ENCODE assay signal across 25 mouse cellular contexts in genomic region chr8:64757956-64758355, GRCm38 (mm10).
"Had no signal": no experiment of that assay in that cellular context is flagged by ENCODE, and none has a peak within 500 bp of the region (broad histone marks: within the 10 kb centered on the region; RNA-seq: fewer than 3 reads in every experiment).

No protein-coding gene starts in this region.

- DNase-seq: gastrocnemius, postnatal 10 days; gastrocnemius, postnatal 25 days; heart, adult 18-20 months; heart, postnatal 10 days; heart, postnatal 4 days; kidney, adult 18-20 months; kidney, adult 8-10 months; kidney, postnatal 10 days; kidney, postnatal 25 days; kidney, postnatal 4 days; layer of hippocampus, adult 9-11 months; left cerebral cortex, postnatal 4 days had no signal

- H3K4me3 ChIP-seq: heart, embryonic 10.5 days; heart, embryonic 12.5 days; hindbrain, embryonic 10.5 days; hindbrain, embryonic 12.5 days; intestine, embryonic 15.5 days; limb, embryonic 13.5 days; limb, embryonic 15.5 days; liver, embryonic 12.5 days had no signal

- H3K27ac ChIP-seq: heart, embryonic 10.5 days; hindbrain, embryonic 10.5 days; hindbrain, embryonic 12.5 days; hindbrain, embryonic 14.5 days; intestine, embryonic 15.5 days; limb, embryonic 13.5 days; limb, embryonic 15.5 days; liver, embryonic 12.5 days; liver, embryonic 14.5 days had no signal

- H3K9ac ChIP-seq: heart, embryonic 12.5 days; hindbrain, embryonic 12.5 days; hindbrain, embryonic 14.5 days; intestine, embryonic 15.5 days; limb, embryonic 13.5 days; limb, embryonic 15.5 days; liver, embryonic 12.5 days; liver, embryonic 14.5 days had no signal

- ATAC-seq: hindbrain, embryonic 16.5 days; inflammation-experienced regulatory T-cells, adult 6 months; intestine, embryonic 15.5 days; intestine, postnatal 0 days; liver, embryonic 12.5 days had no signal

- H3K4me2 ChIP-seq: heart, embryonic 12.5 days; hindbrain, embryonic 12.5 days; hindbrain, embryonic 14.5 days; intestine, embryonic 15.5 days; limb, embryonic 13.5 days; limb, embryonic 15.5 days; liver, embryonic 12.5 days had no signal

- H3K4me1 ChIP-seq: heart, embryonic 10.5 days; heart, embryonic 12.5 days; hindbrain, embryonic 10.5 days; hindbrain, embryonic 12.5 days; intestine, embryonic 15.5 days; limb, embryonic 13.5 days; limb, embryonic 15.5 days; liver, embryonic 12.5 days had no signal

- H3K9me3 ChIP-seq: heart, embryonic 10.5 days; heart, embryonic 12.5 days; hindbrain, embryonic 10.5 days; hindbrain, embryonic 12.5 days; intestine, embryonic 15.5 days; limb, embryonic 13.5 days; limb, embryonic 15.5 days; liver, embryonic 12.5 days had no signal

- H3K27me3 ChIP-seq: heart, embryonic 12.5 days; hindbrain, embryonic 12.5 days; intestine, embryonic 15.5 days; limb, embryonic 13.5 days; limb, embryonic 15.5 days; liver, embryonic 12.5 days had no signal
